10 mouse cellular contexts compared by ENCODE assay signal in the genomic region with DNA sequence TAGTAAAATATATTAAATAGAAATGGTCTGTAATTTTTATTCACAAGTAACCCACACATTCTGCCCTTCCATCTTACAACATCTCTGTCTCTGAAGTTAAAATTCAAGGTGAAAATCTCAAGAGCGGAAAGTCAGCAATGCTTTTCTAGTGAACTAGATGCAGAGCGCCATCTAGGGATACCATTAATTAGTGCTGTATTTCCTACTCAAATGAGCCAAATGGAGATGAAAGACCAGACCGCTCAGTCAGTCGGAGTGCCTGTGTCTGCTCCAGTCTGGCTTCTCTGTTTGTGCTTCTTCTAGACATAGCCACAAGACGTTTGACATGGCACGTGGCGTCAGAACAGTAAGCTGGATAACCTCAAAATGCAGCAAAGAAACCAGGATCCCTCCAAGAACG. TPM values are rescaled to one million over a fixed set of nuclear protein-coding genes. Genes with fewer than 3 reads are reported as not detected.
DNase-seq lines count a peak whose midpoint lies in the region; ATAC-seq lines count a peak whose summit lies in the region.
"Had no signal": no experiment of that assay in that cellular context is flagged by ENCODE, and none has a peak within 500 bp of the region (broad histone marks: within the 10 kb centered on the region; RNA-seq: fewer than 3 reads in every experiment).

No protein-coding gene starts in this region.

- no peaks in the 10 kb centered on the region for H3K36me3 ChIP-seq in forebrain, embryonic 16.5 days (ENCODE audit: control insufficient read depth, insufficient read depth)
- no peaks in the 10 kb centered on the region for H3K36me3 ChIP-seq in neural tube, embryonic 12.5 days
- H3K36me3 ChIP-seq: limb, embryonic 12.5 days; stomach, embryonic 15.5 days had no signal

- no peak overlapping the region for H3K9ac ChIP-seq in forebrain, embryonic 16.5 days (replicated peaks; ENCODE audit: low read depth, low read length)
- H3K9ac ChIP-seq in neural tube, embryonic 12.5 days: no peak overlapping the region
- H3K9ac ChIP-seq: limb, embryonic 12.5 days; stomach, embryonic 15.5 days had no signal

- no peak overlapping the region for H3K4me3 ChIP-seq in forebrain, embryonic 16.5 days (replicated peaks; ENCODE audit: low read length)
- no peak overlapping the region for H3K4me3 ChIP-seq in neural tube, embryonic 12.5 days
- H3K4me3 ChIP-seq: limb, embryonic 12.5 days; stomach, embryonic 15.5 days had no signal

- no peaks in the 10 kb centered on the region for H3K9me3 ChIP-seq in forebrain, embryonic 16.5 days (ENCODE audit: control insufficient read depth, low read length)
- no peaks in the 10 kb centered on the region for H3K9me3 ChIP-seq in neural tube, embryonic 12.5 days
- H3K9me3 ChIP-seq: limb, embryonic 12.5 days; stomach, embryonic 15.5 days had no signal

- no peaks in the 10 kb centered on the region for H3K27me3 ChIP-seq in forebrain, embryonic 16.5 days (replicated peaks; ENCODE audit: control insufficient read depth, insufficient read depth, low read length)
- no peaks in the 10 kb centered on the region for H3K27me3 ChIP-seq in neural tube, embryonic 12.5 days (replicated peaks)
- H3K27me3 ChIP-seq: limb, embryonic 12.5 days; stomach, embryonic 15.5 days had no signal

- H3K4me1 ChIP-seq in forebrain, embryonic 16.5 days (replicated peaks; ENCODE audit: control insufficient read depth, insufficient read depth, low read length): no peaks in the 10 kb centered on the region
- H3K4me1 ChIP-seq in neural tube, embryonic 12.5 days: no peaks in the 10 kb centered on the region
- H3K4me1 ChIP-seq: limb, embryonic 12.5 days; stomach, embryonic 15.5 days had no signal

- ATAC-seq in activated CD4-positive, CD25-positive, alpha-beta regulatory T cell, adult 4 months: peak; percentile 88
- peak; percentile 36; the same call in 1 of the 2 replicates for ATAC-seq in forebrain, embryonic 16.5 days
- ATAC-seq in neural tube, embryonic 12.5 days (ENCODE audit: low FRiP score, low read depth): 0 out of 2 replicates have a peak, but pooled peaks have one; percentile 29
- ATAC-seq in erythroid progenitor cell, adult 5-6 weeks (replicated peaks; ENCODE audit: low FRiP score, poor library complexity, severe bottlenecking): no peak

- WGBS in forebrain, embryonic 16.5 days: 36% methylated on average over 8 of the region's 8 CpGs
- WGBS in neural tube, embryonic 12.5 days: 39% methylated on average over 8 of the region's 8 CpGs

- DNase-seq in heart, adult 9 months (ENCODE audit: low spot score in 2 of 2): peak; percentile 17 to 50
- no peak for DNase-seq in heart, adult 11 months
- peak; percentile 88 for DNase-seq in CD4-positive, CD25-positive, alpha-beta regulatory T cell, adult 2 months (ENCODE audit: low read depth, low spot score)
- DNase-seq in layer of hippocampus, postnatal 10 days (ENCODE audit: low spot score in 2 of 2): peak; percentile 36 to 57

- no peak overlapping the region for H3K27ac ChIP-seq in forebrain, embryonic 16.5 days (ENCODE audit: low read length)
- no peak overlapping the region for H3K27ac ChIP-seq in neural tube, embryonic 12.5 days
- H3K27ac ChIP-seq: limb, embryonic 12.5 days; stomach, embryonic 15.5 days had no signal

- no peak overlapping the region for H3K4me2 ChIP-seq in forebrain, embryonic 16.5 days (ENCODE audit: low read length)
- no peak overlapping the region for H3K4me2 ChIP-seq in neural tube, embryonic 12.5 days (replicated peaks)
- H3K4me2 ChIP-seq: limb, embryonic 12.5 days; stomach, embryonic 15.5 days had no signal

RNA-seq across cellular contexts. Expression of a gene that starts 44.6 kb away (rescaled TPM):
- 1 to 10 TPM; 6.0 to 9.5 TPM for polyA plus RNA-seq in activated CD4-positive, CD25-positive, alpha-beta regulatory T cell, adult 4 months (2017; shearing (Covaris generic))
- not detected in 2 replicates for polyA plus RNA-seq in forebrain, embryonic 16.5 days (2015; fragmentation: Nextera tagmentation; extraction: Ambion mirVana)
- total RNA-seq in layer of hippocampus, postnatal 10 days (2021): not detected
- polyA plus RNA-seq in neural tube, embryonic 12.5 days (2016; fragmentation: Nextera tagmentation; extraction: Ambion mirVana): not detected in 2 replicates
- not detected in 2 replicates for total RNA-seq in erythroid progenitor cell, adult 5-6 weeks (2015; ENCODE audit: low replicate concordance)
- total RNA-seq in erythroid progenitor cell, adult 5-6 weeks (2017; ENCODE audit: low replicate concordance): 0.30 TPM in 1 of 2 replicates, not detected in the other
- polyA plus RNA-seq: limb, embryonic 12.5 days had no signal
